Mouse (Mus musculus): ENCODE results near the gene Sept1. TPM values are rescaled to one million over a fixed set of nuclear protein-coding genes. Genes with fewer than 3 reads are reported as not detected.
A peak's percentile ranks its signal among the peaks of the same experiment; 100 is the strongest.
"Not testable (repeated sequence)": the region's sequence is repeated elsewhere in the genome, so short reads cannot be mapped to it uniquely, and the experiment has no call there.

Gene Sept1
- polyA plus RNA-seq, 1 experiment from 2014 or later = 21.8 TPM

DNA sequence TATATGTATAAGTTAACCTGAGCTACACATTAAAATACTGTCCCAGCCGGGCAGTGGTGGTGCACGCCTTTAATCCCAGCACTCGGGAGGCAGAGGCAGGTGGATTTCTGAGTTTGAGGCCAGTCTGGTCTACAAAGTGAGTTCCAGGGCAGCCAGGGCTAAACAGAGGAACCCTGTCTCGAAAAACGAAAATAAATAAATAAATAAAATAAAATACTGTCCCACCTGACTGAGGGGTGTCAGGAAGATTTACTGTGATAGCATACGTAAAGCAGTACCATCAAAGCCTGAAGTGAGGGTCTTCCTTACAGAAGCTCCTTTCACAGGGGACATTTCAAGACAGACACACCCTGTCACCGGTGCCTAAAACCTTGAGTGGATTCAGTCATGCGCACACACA, 17.6 kb upstream of the Sept1 start:
- H3K9me3 ChIP-seq; ATAC-seq (ENCODE audit: low FRiP score); H3K4me2 ChIP-seq; H3K9ac ChIP-seq; H3K27ac ChIP-seq; H3K27me3 ChIP-seq; H3K4me3 ChIP-seq: not testable (repeated sequence)
- Histone ChIP-seq H3K4me1 (replicated peaks) (peaks cover 31% of the 10 kb centered on the region), H3K36me3 (peaks cover 19% of the 10 kb centered on the region)
- WGBS = 93% methylated on average over 8 of the region's 8 CpGs

DNA sequence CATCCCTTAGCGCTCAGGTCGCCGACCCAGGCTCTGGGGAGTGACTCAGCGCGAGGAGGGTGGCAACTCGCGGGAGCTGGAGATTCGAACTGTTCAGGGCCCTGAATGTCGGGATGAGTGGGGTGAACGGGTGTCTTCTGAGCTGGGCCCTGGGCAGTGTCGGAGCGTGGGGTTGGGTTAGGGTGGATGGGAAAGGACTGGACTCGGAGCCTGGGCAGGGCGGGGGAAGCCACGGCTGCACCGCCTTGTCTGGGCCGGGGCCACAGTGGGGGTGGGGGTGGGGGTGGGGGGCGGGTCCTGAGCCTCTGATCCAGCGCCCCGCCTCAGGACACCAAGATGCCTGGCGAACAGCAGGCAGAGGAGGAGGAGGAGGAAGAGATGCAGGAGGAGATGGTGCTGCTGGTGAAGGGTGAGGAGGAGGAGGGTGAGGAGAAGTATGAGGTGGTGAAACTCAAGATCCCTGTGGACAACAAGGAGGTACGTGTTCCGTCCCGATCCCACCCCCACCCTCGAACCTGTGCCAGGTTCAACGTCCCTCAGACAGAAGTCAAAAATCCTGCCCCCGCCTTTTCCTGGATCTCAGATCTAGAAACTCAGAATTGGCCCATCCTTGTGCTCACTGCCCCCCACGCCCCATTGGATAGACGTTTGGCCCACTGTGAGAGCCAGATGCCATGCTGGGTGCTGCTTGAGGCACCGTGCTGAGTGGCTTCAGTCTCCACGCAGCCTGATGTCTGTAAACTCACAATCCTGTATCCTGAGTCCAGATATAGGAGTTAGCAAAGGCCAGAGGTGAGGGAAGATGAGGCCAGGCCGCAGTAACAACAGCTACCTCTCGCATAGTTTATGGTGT, 12.0 kb upstream of the Sept1 start:
- Histone ChIP-seq H3K36me3 (peaks cover 20% of the 10 kb centered on the region), H3K9ac (peak overlapping the region; percentile 94), H3K4me1 (replicated peaks) (peaks cover 31% of the 10 kb centered on the region), H3K27me3 (no peaks in the 10 kb centered on the region), H3K9me3 (no peaks in the 10 kb centered on the region), H3K4me2 (peak overlapping the region; percentile 82), H3K27ac (peak overlapping the region; percentile 86), H3K4me3 (peak overlapping the region; percentile 78)
- ATAC-seq (ENCODE audit: low FRiP score) = peak; percentile 81
- 13% methylated on average over 29 of the region's 33 CpGs for WGBS

DNA sequence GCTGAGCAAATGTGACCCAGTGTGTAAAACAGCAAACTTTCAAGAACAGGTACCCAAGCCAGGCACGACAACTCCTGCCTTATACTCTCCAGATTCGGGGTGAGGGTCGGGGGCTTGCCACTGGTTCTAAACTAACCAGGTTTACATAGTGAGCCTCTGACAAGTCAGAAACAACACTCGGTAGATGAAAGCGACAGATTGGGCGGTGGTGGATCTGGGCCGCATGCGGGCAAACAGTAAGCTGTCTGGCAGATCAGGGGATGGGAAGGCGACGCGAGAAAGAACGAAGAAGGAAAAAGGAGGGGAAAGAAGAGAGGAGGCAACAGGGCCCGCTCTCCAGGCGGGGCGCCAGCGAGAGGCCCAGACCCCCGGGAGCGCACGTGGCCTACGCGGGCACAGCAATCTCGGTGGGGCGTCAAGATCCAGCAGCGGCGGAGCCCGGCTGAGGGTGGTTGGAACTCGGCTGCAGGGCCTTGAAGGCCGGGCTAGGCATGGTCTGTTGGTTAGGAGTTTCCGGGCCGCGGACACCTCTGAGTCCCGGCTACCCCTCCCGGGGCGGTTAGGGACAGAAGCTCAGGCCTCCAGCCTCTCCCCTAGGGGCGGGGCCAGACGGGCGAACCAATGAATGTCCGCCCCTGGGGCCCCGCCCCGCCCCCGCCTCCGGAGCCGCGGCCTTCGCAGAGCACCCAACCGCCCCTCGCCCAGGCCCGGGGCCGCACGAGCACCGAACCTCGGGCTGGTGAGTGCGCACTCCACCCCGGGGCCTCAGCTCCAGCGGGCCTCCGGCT, 11.1 kb upstream of the Sept1 start, which contains the start of gene Zfp771:
TSS of gene Zfp771 (plus strand) at position 405 of the 788 bp plus-strand sequence.
- peak within 1 kb of the TSS; percentile 94 for H3K9ac ChIP-seq
- H3K4me3 ChIP-seq = peak within 1 kb of the TSS; percentile 78
- H3K36me3 ChIP-seq = peaks cover 16% of the 10 kb centered on the region
- H3K4me2 ChIP-seq = peak within 1 kb of the TSS; percentile 82
- ATAC-seq (ENCODE audit: low FRiP score) = peak; percentile 93
- no peaks in the 10 kb centered on the region for H3K27me3 ChIP-seq
- 1% methylated on average over 53 of the region's 56 CpGs for WGBS
- H3K9me3 ChIP-seq = no peaks in the 10 kb centered on the region
- H3K27ac ChIP-seq = peak within 1 kb of the TSS; percentile 86
- H3K4me1 ChIP-seq (replicated peaks) = peaks cover 31% of the 10 kb centered on the region

DNA sequence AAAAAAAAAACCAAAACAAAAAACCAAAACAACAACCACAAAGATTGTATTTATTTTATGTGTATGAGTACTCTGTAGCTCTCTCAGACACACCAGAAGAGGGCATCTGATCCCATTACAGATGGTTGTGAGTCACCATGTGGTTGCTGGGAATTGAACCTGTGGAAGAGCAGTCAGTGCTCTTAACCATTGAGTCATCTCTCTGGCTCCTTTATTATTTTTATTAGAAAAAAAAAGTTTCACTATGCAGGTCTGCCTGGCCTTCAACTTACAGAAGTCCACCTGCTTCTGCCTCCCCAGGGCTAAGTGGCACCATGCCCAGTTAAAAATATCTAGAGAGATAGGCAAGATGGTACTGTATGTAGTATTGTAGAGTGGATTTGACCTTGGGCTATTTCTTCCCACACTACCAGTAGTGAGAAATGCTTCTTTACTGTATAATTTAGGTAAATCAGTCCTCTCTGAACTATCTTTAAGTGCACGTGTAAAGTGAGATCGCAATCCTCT, 10.5 kb upstream of the Sept1 start:
- Histone ChIP-seq H3K27me3 (no peaks in the 10 kb centered on the region), H3K27ac (peak overlapping the region; percentile 86), H3K4me3 (peak overlapping the region; percentile 78), H3K9me3 (no peaks in the 10 kb centered on the region), H3K36me3 (peaks cover 21% of the 10 kb centered on the region), H3K9ac (peak overlapping the region; percentile 94), H3K4me1 (replicated peaks) (peaks cover 31% of the 10 kb centered on the region), H3K4me2 (peak overlapping the region; percentile 82)
- WGBS = 53% methylated on average over 2 of the region's 2 CpGs
- no peak for ATAC-seq (ENCODE audit: low FRiP score)

DNA sequence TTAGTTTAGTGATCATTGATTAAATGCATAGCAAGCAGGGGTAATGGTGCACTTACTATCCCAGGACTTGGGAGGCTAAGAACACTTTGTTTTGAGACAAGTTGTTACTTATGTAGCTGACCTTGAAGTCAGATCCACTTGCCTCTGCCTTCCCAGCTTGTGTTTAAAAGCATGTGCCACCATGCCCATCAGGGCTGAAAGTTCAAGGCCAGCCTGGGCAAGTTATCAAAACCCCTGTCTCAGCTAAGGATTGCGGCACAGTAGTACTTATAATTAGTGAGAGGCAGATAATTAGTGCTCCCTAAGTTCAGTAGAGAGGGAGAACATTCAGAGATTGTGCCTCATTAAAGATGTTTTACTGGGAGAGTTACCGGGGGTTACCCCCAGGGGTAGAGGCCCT, 1.8 kb upstream of the Sept1 start:
- WGBS = 94% methylated on average over 2 of the region's 2 CpGs
- peaks cover 52% of the 10 kb centered on the region for H3K4me1 ChIP-seq (replicated peaks)
- no peaks in the 10 kb centered on the region for H3K9me3 ChIP-seq
- ATAC-seq (ENCODE audit: low FRiP score) = no peak
- H3K27me3 ChIP-seq = no peaks in the 10 kb centered on the region
- peaks cover 52% of the 10 kb centered on the region for H3K36me3 ChIP-seq
- no peak overlapping the region for H3K9ac ChIP-seq
- no peak overlapping the region for H3K27ac ChIP-seq
- H3K4me3 ChIP-seq = no peak overlapping the region
- H3K4me2 ChIP-seq = peak overlapping the region; percentile 87

DNA sequence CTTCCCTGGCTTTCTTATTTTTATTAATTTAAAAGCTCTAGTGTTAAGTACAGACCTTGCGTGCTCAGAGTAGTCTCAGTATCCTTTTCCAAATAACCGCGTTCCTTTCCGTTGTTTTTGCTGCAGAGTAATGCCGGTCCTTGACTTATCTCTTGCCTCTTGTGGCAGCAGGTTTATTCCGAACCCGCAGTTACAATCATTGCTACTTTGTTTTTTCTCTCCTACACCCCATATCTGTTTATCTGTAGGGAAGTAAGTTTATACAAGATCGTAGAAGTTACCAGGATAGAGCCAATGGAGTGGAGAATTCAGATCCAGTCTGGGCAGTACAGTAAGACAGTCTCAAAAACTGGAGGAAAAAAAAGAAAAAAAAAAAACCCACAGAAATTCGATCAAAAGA, 835 bp upstream of the Sept1 start:
- Histone ChIP-seq H3K27me3 (no peaks in the 10 kb centered on the region), H3K4me3 (peak overlapping the region; percentile 96), H3K27ac (peak overlapping the region; percentile 100), H3K9ac (peak overlapping the region; percentile 98), H3K36me3 (peaks cover 46% of the 10 kb centered on the region), H3K4me1 (replicated peaks) (peaks cover 54% of the 10 kb centered on the region), H3K9me3 (no peaks in the 10 kb centered on the region), H3K4me2 (peak overlapping the region; percentile 87)
- no peak for ATAC-seq (ENCODE audit: low FRiP score)
- WGBS = 5% methylated on average over 9 of the region's 9 CpGs

DNA sequence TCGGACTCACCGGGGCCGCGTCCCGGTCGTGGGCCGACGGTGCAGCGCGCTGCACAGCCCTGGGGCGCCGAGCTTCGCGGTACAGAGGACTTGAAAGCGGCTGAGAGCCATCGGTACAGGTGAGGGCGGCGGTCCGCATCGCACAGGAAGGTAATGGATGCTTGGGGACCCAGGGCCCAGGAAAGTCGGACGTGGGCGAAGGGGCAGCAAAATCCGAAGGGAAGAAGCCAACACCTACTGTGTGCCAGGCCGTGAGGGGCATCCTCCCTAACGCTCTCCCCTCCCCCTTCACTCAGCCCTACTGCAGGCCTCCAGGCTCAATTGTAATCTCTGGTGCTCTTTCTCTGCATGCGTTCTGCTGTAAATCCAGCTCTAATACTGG, 429 bp upstream of the Sept1 start:
- Histone ChIP-seq H3K9me3 (no peaks in the 10 kb centered on the region), H3K4me3 (peak overlapping the region; percentile 96), H3K9ac (peak overlapping the region; percentile 98), H3K27ac (peak overlapping the region; percentile 100), H3K27me3 (no peaks in the 10 kb centered on the region), H3K36me3 (peaks cover 42% of the 10 kb centered on the region), H3K4me2 (peak overlapping the region; percentile 87), H3K4me1 (replicated peaks) (peaks cover 54% of the 10 kb centered on the region)
- peak; percentile 57 for ATAC-seq (ENCODE audit: low FRiP score)
- under 1% methylated on average over 27 of the region's 27 CpGs for WGBS

DNA sequence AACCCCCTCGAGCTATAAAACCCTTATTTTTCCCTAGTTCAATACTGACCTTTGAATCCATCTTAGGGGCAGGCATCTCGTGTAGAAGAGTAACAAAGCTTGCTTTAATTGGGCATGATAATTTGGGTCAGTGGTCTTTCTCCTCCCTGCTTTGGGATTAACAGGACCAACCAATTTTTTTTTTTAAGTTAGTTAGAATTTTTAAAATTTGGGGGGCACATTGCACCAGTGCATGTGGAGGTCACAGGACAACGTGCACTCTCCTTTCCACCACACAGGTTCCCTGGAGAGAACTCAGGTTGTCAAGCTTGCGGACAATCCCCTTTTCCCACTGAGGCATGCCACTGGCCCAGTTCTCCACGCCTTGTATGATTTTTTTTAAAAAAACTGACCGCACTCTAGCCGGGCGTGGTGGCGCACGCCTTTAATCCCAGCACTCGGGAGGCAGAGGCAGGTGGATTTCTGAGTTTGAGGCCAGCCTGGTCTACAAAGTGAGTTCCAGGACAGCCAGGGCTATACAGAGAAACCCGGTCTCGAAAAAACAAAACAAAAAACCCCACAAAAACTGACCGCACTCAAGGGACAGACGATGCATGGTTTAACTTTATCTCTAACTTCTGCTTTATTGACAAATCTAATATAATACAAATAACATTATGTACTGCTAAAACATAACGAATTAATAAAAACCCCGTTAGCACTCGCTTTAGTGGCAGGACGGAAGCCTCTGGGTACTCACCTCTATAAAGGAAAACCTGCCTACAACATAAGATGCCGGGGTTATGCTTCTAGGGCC, 906 bp downstream of the Sept1 start:
- Histone ChIP-seq H3K27me3 (no peaks in the 10 kb centered on the region), H3K9ac (peak overlapping the region; percentile 98), H3K9me3 (no peaks in the 10 kb centered on the region), H3K27ac (peak overlapping the region; percentile 100), H3K36me3 (peaks cover 29% of the 10 kb centered on the region), H3K4me2 (peak overlapping the region; percentile 87), H3K4me1 (replicated peaks) (peaks cover 42% of the 10 kb centered on the region), H3K4me3 (peak overlapping the region; percentile 96)
- WGBS = 5% methylated on average over 20 of the region's 20 CpGs
- no peak; the same call in 1 of the 2 replicates for ATAC-seq (ENCODE audit: low FRiP score)

- WGBS = 67% methylated on average over 3 of the region's 3 CpGs
- Histone ChIP-seq H3K4me3 (peak overlapping the region; percentile 96), H3K9ac (peak overlapping the region; percentile 98), H3K9me3 (no peaks in the 10 kb centered on the region), H3K27ac (0 out of 2 replicates have a peak overlapping the region, but pooled peaks have one; percentile 100), H3K36me3 (peaks cover 22% of the 10 kb centered on the region), H3K4me1 (replicated peaks) (peaks cover 42% of the 10 kb centered on the region), H3K27me3 (no peaks in the 10 kb centered on the region), H3K4me2 (peak overlapping the region; percentile 87)
- no peak for ATAC-seq (ENCODE audit: low FRiP score)
These were observed 1.6 kb downstream of the Sept1 start for GRCm38 (mm10) chr7:127231376-127231775.

GRCm38 (mm10) chr7:127228615-127229303, 4.2 kb downstream of the Sept1 start:
- 0 out of 2 replicates have a peak, but pooled peaks cover 5% of the 10 kb centered on the region for H3K36me3 ChIP-seq
- peaks cover 25% of the 10 kb centered on the region for H3K4me1 ChIP-seq (replicated peaks)
- H3K9me3 ChIP-seq = no peaks in the 10 kb centered on the region
- no peak overlapping the region for H3K4me3 ChIP-seq
- no peak for ATAC-seq (ENCODE audit: low FRiP score)
- 0 out of 2 replicates have a peak overlapping the region, but pooled peaks have one; percentile 1 for H3K27ac ChIP-seq
- no peak overlapping the region for H3K9ac ChIP-seq
- WGBS = 72% methylated on average over 4 of the region's 4 CpGs
- H3K27me3 ChIP-seq = no peaks in the 10 kb centered on the region
- no peak overlapping the region for H3K4me2 ChIP-seq

Measured in hindbrain, embryonic 13.5 days (tissue).